Mouse (Mus musculus): ENCODE measurements around the gene A3galt2. TPM values are rescaled to one million over a fixed set of nuclear protein-coding genes. Genes with fewer than 3 reads are reported as not detected.

Gene A3galt2
- polyA plus RNA-seq, 1 experiment from 2014 or later: 0.45 TPM

- ATAC-seq (replicated peaks): peak; percentile 75
- H3K4me2 ChIP-seq (replicated peaks): peak overlapping the region; percentile 77
- no peaks in the 10 kb centered on the region for H3K9me3 ChIP-seq
- 1% methylated on average over 15 of the region's 15 CpGs for WGBS
- no peaks in the 10 kb centered on the region for H3K27me3 ChIP-seq
- H3K9ac ChIP-seq (replicated peaks): peak overlapping the region; percentile 100
- peak overlapping the region; percentile 75 for H3K4me3 ChIP-seq
- peaks cover 71% of the 10 kb centered on the region for H3K4me1 ChIP-seq
- H3K27ac ChIP-seq (replicated peaks): peak overlapping the region; percentile 93
- H3K36me3 ChIP-seq: 0 out of 2 replicates have a peak, but pooled peaks cover 3% of the 10 kb centered on the region
These were observed 26.0 kb upstream of the A3galt2 start for GRCm38 (mm10) chr4:128729033-128729708.

DNA sequence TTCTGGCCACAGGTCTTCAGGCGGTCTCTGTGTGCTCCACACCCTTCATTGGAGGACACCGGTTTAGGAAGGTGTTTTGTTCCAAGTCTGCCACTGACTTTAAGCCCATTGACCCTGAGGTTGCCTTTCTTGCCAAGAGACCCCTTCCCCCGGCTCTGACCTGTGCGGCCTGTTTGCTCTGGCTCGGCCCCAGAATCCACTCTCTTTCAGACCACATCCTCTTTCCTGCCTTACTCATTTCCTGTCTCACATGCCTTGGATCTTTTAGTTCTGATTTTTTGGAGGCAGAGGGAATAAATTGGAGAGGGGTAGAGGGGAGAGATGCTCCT, 25.5 kb upstream of the A3galt2 start:
- H3K27ac ChIP-seq (replicated peaks): peak overlapping the region; percentile 93
- H3K9ac ChIP-seq (replicated peaks): peak overlapping the region; percentile 100
- WGBS: 14% methylated on average over 5 of the region's 5 CpGs
- peak overlapping the region; percentile 75 for H3K4me3 ChIP-seq
- H3K4me1 ChIP-seq: peaks cover 71% of the 10 kb centered on the region
- no peaks in the 10 kb centered on the region for H3K27me3 ChIP-seq
- peak overlapping the region; percentile 77 for H3K4me2 ChIP-seq (replicated peaks)
- no peak for ATAC-seq (replicated peaks)
- H3K36me3 ChIP-seq: 0 out of 2 replicates have a peak, but pooled peaks cover 3% of the 10 kb centered on the region
- no peaks in the 10 kb centered on the region for H3K9me3 ChIP-seq

GRCm38 (mm10) chr4:128730271-128730670, 24.9 kb upstream of the A3galt2 start:
- Histone ChIP-seq H3K9me3 (no peaks in the 10 kb centered on the region), H3K27ac (replicated peaks) (peak overlapping the region; percentile 93), H3K4me3 (peak overlapping the region; percentile 75), H3K4me1 (peaks cover 75% of the 10 kb centered on the region), H3K9ac (replicated peaks) (peak overlapping the region; percentile 100), H3K4me2 (replicated peaks) (peak overlapping the region; percentile 77), H3K27me3 (no peaks in the 10 kb centered on the region), H3K36me3 (0 out of 2 replicates have a peak, but pooled peaks cover 3% of the 10 kb centered on the region)
- ATAC-seq (replicated peaks): no peak
- WGBS: 16% methylated on average over 6 of the region's 6 CpGs

DNA sequence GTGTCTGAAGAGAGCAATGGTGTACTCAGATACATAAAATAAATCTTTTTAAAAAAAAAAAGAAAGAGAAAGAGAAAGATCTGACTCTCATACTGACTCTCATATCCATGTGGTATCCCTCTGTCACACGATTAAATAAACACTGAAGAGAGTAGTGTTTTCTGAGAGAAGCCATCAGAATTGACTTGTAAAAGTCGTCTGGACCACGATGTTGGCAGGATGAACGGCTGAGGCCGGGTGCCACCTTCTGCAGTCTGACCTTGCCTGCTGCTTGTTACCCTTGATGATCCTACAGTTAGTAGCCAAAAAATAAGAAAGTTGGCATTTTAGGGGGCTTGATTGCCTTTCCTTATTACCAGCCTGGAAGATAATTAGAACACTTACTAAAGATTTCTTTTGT, 22.4 kb upstream of the A3galt2 start:
- peak overlapping the region; percentile 89 for H3K27ac ChIP-seq (replicated peaks)
- no peak overlapping the region for H3K9ac ChIP-seq (replicated peaks)
- WGBS: 40% methylated on average over 5 of the region's 5 CpGs
- H3K4me2 ChIP-seq (replicated peaks): 0 out of 2 replicates have a peak overlapping the region, but pooled peaks have one; percentile 33
- no peak overlapping the region for H3K4me3 ChIP-seq
- H3K36me3 ChIP-seq: 0 out of 2 replicates have a peak, but pooled peaks cover 3% of the 10 kb centered on the region
- no peaks in the 10 kb centered on the region for H3K9me3 ChIP-seq
- ATAC-seq (replicated peaks): no peak
- H3K27me3 ChIP-seq: no peaks in the 10 kb centered on the region
- peaks cover 91% of the 10 kb centered on the region for H3K4me1 ChIP-seq

GRCm38 (mm10) chr4:128733496-128733895, 21.7 kb upstream of the A3galt2 start:
- Histone ChIP-seq H3K4me3 (no peak overlapping the region), H3K4me2 (replicated peaks) (peak overlapping the region; percentile 33), H3K36me3 (0 out of 2 replicates have a peak, but pooled peaks cover 3% of the 10 kb centered on the region), H3K9me3 (no peaks in the 10 kb centered on the region), H3K4me1 (peaks cover 96% of the 10 kb centered on the region), H3K27me3 (no peaks in the 10 kb centered on the region), H3K9ac (replicated peaks) (peak overlapping the region; percentile 37), H3K27ac (replicated peaks) (peak overlapping the region; percentile 89)
- 25% methylated on average over 6 of the region's 6 CpGs for WGBS
- ATAC-seq (replicated peaks): no peak

DNA sequence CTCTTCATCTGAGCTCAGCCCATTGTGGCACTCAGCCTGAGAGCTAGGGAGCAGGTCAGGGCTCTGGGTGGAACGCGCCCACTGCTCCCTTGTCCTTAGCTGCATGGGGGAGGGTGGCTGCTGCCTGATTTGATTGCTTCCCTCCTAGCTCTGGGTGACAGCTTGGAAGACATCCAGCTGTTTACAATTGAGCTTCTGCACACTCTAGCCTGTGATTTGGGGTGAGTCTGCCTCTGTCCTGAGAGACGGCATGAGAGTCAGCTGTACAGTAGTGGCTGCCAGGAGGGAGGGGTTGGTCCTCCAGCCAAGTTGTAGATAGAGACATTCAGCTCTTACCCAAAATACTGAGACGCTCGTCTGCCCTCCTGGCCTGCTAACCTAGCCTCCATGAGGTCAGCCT, 20.9 kb upstream of the A3galt2 start:
- Histone ChIP-seq H3K27me3 (no peaks in the 10 kb centered on the region), H3K9ac (replicated peaks) (peak overlapping the region; percentile 37), H3K9me3 (no peaks in the 10 kb centered on the region), H3K4me2 (replicated peaks) (peak overlapping the region; percentile 33), H3K4me1 (peaks cover 90% of the 10 kb centered on the region), H3K27ac (replicated peaks) (peak overlapping the region; percentile 89), H3K36me3 (0 out of 2 replicates have a peak, but pooled peaks cover 3% of the 10 kb centered on the region), H3K4me3 (no peak overlapping the region)
- 8% methylated on average over 5 of the region's 5 CpGs for WGBS
- ATAC-seq (replicated peaks): peak; percentile 69

DNA sequence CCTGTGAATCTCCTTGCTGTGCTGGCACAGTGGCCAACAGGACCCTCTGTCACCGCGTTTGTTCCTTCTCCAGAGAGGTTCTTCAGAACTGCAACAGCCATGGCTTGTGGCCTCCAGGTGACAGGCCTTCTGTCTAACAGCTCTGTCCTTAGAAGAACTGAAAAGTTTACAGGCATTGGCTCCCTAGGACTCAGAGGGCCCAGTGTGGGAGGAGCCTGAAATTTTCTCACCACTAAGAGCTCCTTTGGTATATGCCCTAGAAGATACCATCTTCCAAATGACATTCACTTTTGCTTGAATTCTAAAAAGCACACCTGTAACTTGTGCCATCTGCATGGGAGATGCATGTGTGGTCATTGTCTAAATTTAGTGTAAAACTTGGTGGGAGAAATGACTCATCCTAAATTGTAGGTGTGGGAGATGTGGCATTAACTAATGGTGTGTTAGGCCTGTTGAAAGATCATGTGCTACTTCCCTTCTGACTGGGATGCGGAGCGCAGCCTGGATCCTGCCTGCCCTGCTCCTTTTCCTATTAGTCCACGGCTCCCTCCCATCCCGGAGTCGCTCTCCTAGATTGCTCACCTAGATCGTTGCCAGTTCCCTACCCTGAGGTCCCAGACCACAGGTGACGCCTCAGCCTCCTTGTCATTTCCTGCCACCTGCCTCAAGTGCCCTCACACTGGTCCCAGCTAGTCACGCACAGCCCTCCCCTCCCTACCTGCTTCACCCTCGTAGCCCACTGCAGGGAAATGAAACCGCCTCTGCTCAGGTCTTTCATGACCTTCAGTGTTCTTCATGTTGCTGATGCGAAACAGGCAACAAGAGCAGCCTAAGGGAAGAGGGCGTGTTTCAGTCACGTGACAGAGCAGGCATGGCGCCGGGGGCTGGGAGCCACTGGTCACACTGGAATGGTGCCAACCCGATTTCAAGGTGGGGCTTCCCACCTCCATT, 20.2 kb upstream of the A3galt2 start:
- Histone ChIP-seq H3K27me3 (no peaks in the 10 kb centered on the region), H3K27ac (replicated peaks) (peak overlapping the region; percentile 89), H3K9me3 (no peaks in the 10 kb centered on the region), H3K4me2 (replicated peaks) (peak overlapping the region; percentile 33), H3K9ac (replicated peaks) (peak overlapping the region; percentile 14), H3K4me3 (no peak overlapping the region), H3K36me3 (0 out of 2 replicates have a peak, but pooled peaks cover 3% of the 10 kb centered on the region), H3K4me1 (peaks cover 82% of the 10 kb centered on the region)
- peak; percentile 6; the same call in 1 of the 2 replicates for ATAC-seq (replicated peaks)
- 58% methylated on average over 18 of the region's 18 CpGs for WGBS

- Histone ChIP-seq H3K4me2 (replicated peaks) (peak overlapping the region; percentile 33), H3K27me3 (no peaks in the 10 kb centered on the region), H3K4me3 (no peak overlapping the region), H3K9ac (replicated peaks) (0 out of 2 replicates have a peak overlapping the region, but pooled peaks have one; percentile 1), H3K4me1 (peaks cover 68% of the 10 kb centered on the region), H3K36me3 (no peaks in the 10 kb centered on the region), H3K9me3 (no peaks in the 10 kb centered on the region), H3K27ac (replicated peaks) (peak overlapping the region; percentile 89)
- peak; percentile 55 for ATAC-seq (replicated peaks)
- WGBS: 2% methylated on average over 6 of the region's 6 CpGs
These were observed 18.0 kb upstream of the A3galt2 start for GRCm38 (mm10) chr4:128737137-128737589.

GRCm38 (mm10) chr4:128737825-128738610, 17.1 kb upstream of the A3galt2 start:
- WGBS: 24% methylated on average over 14 of the region's 14 CpGs
- Histone ChIP-seq H3K9me3 (no peaks in the 10 kb centered on the region), H3K27ac (replicated peaks) (peak overlapping the region; percentile 89), H3K9ac (replicated peaks) (no peak overlapping the region; the same call in 1 of the 2 replicates), H3K36me3 (no peaks in the 10 kb centered on the region), H3K27me3 (no peaks in the 10 kb centered on the region), H3K4me2 (replicated peaks) (peak overlapping the region; percentile 9), H3K4me3 (no peak overlapping the region), H3K4me1 (peaks cover 69% of the 10 kb centered on the region)
- no peak for ATAC-seq (replicated peaks)

DNA sequence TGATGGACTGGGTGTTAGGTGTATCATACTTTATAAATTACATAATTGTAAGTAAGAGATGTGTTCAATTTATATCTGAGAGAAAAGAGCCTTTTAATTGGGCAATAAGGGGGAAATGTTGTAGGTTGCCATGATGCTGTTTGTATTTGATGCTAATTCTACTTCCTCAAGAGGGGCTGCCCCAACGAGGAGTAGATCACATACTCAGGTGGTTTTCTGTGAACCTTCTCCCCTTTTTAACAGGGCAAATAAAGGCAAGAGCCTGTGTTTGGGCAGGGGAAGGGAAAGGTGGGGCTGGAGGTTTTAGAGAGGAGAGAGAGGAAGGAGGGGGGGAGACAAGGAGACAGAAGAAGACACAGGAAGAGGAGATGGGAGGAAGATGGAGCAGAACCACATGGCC, 14.3 kb upstream of the A3galt2 start:
- no peak overlapping the region for H3K9ac ChIP-seq (replicated peaks)

GRCm38 (mm10) chr4:128741906-128742305, 13.3 kb upstream of the A3galt2 start:
- H3K4me3 ChIP-seq: no peak overlapping the region
- no peak overlapping the region for H3K27ac ChIP-seq (replicated peaks)
- H3K9me3 ChIP-seq: no peaks in the 10 kb centered on the region
- no peak overlapping the region for H3K4me2 ChIP-seq (replicated peaks)
- H3K36me3 ChIP-seq: peaks cover 33% of the 10 kb centered on the region
- H3K27me3 ChIP-seq: no peaks in the 10 kb centered on the region
- 42% methylated on average over 5 of the region's 5 CpGs for WGBS
- no peak for ATAC-seq (replicated peaks)
- peaks cover 32% of the 10 kb centered on the region for H3K4me1 ChIP-seq
- H3K9ac ChIP-seq (replicated peaks): no peak overlapping the region

More for the DNA sequence above, 14.3 kb upstream of the A3galt2 start:
- H3K36me3 ChIP-seq: peaks cover 23% of the 10 kb centered on the region
- no peaks in the 10 kb centered on the region for H3K27me3 ChIP-seq
- no peak overlapping the region for H3K4me3 ChIP-seq
- H3K9me3 ChIP-seq: no peaks in the 10 kb centered on the region
- WGBS: 51% methylated on average over 1 of the region's 1 CpGs
- no peak overlapping the region for H3K27ac ChIP-seq (replicated peaks)
- H3K4me1 ChIP-seq: peaks cover 41% of the 10 kb centered on the region
- H3K4me2 ChIP-seq (replicated peaks): no peak overlapping the region
- ATAC-seq (replicated peaks): no peak
